Mouse (Mus musculus): ENCODE measurements around the gene 4932438H23Rik.
"Not testable (repeated sequence)": the region's sequence is repeated elsewhere in the genome, so short reads cannot be mapped to it uniquely, and the experiment has no call there.

- not testable (repeated sequence) for TF ChIP-seq CTCF (IDR thresholded peaks at IDR 0.05; ENCODE audit: extremely low read depth, insufficient read depth, insufficient read length, insufficient replicate concordance); POLR2A (IDR thresholded peaks at IDR 0.05; ENCODE audit: low read depth, low read length)
Measured at GRCm38 (mm10) chr16:91075423-91075822, 19.5 kb downstream of the 4932438H23Rik start.
